In the genomic region with DNA sequence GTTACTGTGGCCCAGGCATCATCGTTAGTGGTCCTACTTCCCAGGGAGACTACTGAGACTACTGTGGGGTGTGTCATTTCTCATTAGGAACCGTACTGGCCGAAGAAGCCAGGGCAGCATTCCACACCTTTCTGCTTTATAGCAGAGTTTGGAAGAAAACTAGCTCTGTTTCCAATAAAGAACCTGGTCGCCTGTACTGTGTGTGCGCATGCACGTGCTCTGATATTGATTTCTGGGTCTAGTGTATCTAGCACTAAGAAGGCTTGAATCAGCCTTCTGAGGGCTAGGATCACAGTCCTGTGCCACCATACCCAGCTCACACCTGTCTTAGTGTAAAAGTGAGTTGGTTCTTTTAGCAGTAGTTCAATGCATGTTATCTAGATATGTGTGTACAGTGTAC, we compare ENCODE assay signal across 8 mouse cellular contexts. TPM values are rescaled to one million over a fixed set of nuclear protein-coding genes. Genes with fewer than 3 reads are reported as not detected.
A peak's percentile ranks its signal among the peaks of the same experiment; 100 is the strongest.
DNase-seq lines count a peak whose midpoint lies in the region; ATAC-seq and TF ChIP-seq lines count a peak whose summit lies in the region.
"Had no signal": no experiment of that assay in that cellular context is flagged by ENCODE, and none has a peak within 500 bp of the region (broad histone marks: within the 10 kb centered on the region; RNA-seq: fewer than 3 reads in every experiment).

No protein-coding gene starts in this region.

- WGBS in lung, postnatal 0 days, result 61% methylated on average over 6 of the region's 6 CpGs
- 63% methylated on average over 6 of the region's 6 CpGs for WGBS in forebrain, embryonic 15.5 days
- 72% methylated on average over 6 of the region's 6 CpGs for WGBS in liver, embryonic 11.5 days
- WGBS in stomach, postnatal 0 days, result 45% methylated on average over 6 of the region's 6 CpGs

- DNase-seq in lung, postnatal 0 days (ENCODE audit: low spot score), result no peak
- no peak for DNase-seq in lung, postnatal 36 days
- no peak for DNase-seq in liver, embryonic 11.5 days (ENCODE audit: low spot score)
- DNase-seq in stomach, postnatal 0 days (ENCODE audit: low spot score), result peak; percentile 14
- DNase-seq in right cerebral cortex, postnatal 4 days, result no peak
- DNase-seq in urinary bladder, adult 18-20 months (ENCODE audit: low spot score in 2 of 2), result no peak
- DNase-seq: adrenal gland, postnatal 25 days had no signal

- H3K27me3 ChIP-seq in lung, postnatal 0 days (replicated peaks; ENCODE audit: insufficient read depth, low read length), result no peaks in the 10 kb centered on the region
- no peaks in the 10 kb centered on the region for H3K27me3 ChIP-seq in forebrain, embryonic 15.5 days
- no peaks in the 10 kb centered on the region for H3K27me3 ChIP-seq in liver, embryonic 11.5 days (replicated peaks; ENCODE audit: control insufficient read depth, insufficient read depth, low read length)
- H3K27me3 ChIP-seq in stomach, postnatal 0 days (ENCODE audit: control insufficient read depth, insufficient read depth, low read length), result no peaks in the 10 kb centered on the region

- H3K27ac ChIP-seq in lung, postnatal 0 days (ENCODE audit: low read length), result no peak overlapping the region
- no peak overlapping the region for H3K27ac ChIP-seq in forebrain, embryonic 15.5 days (replicated peaks)
- no peak overlapping the region for H3K27ac ChIP-seq in liver, embryonic 11.5 days (ENCODE audit: low read depth, low read length)
- H3K27ac ChIP-seq in stomach, postnatal 0 days (replicated peaks), result no peak overlapping the region

- TF ChIP-seq CTCF in lung, postnatal 0 days (IDR thresholded peaks at IDR 0.05), result no peak
- TF ChIP-seq CTCF in stomach, postnatal 0 days (IDR thresholded peaks at IDR 0.05; ENCODE audit: low read depth), result no peak

- H3K36me3 ChIP-seq in lung, postnatal 0 days (ENCODE audit: insufficient read depth, low read length), result peaks cover 19% of the 10 kb centered on the region; the same call in 1 of the 2 replicates
- H3K36me3 ChIP-seq in forebrain, embryonic 15.5 days, result peaks cover 37% of the 10 kb centered on the region
- H3K36me3 ChIP-seq in liver, embryonic 11.5 days (ENCODE audit: control insufficient read depth, insufficient read depth, low read length), result peaks cover 29% of the 10 kb centered on the region
- H3K36me3 ChIP-seq in stomach, postnatal 0 days (ENCODE audit: control insufficient read depth, insufficient read depth, low read length), result peaks cover 17% of the 10 kb centered on the region

- no peak for TF ChIP-seq EP300 in lung, postnatal 0 days (IDR thresholded peaks at IDR 0.05)
- TF ChIP-seq EP300 in stomach, postnatal 0 days (optimal IDR thresholded peaks at IDR 0.05), result no peak

- peak overlapping the region; percentile 89; the same call in 1 of the 2 replicates for H3K4me3 ChIP-seq in lung, postnatal 0 days (ENCODE audit: low read depth, low read length)
- H3K4me3 ChIP-seq in forebrain, embryonic 15.5 days, result peak overlapping the region; percentile 68
- H3K4me3 ChIP-seq in liver, embryonic 11.5 days (ENCODE audit: low read depth, low read length), result peak overlapping the region; percentile 74
- H3K4me3 ChIP-seq in stomach, postnatal 0 days (ENCODE audit: low read depth, low read length), result peak overlapping the region; percentile 91

- H3K4me1 ChIP-seq in lung, postnatal 0 days (ENCODE audit: insufficient read depth, low read depth, low read length), result peaks cover 6% of the 10 kb centered on the region
- peaks cover 25% of the 10 kb centered on the region for H3K4me1 ChIP-seq in forebrain, embryonic 15.5 days
- H3K4me1 ChIP-seq in liver, embryonic 11.5 days (replicated peaks; ENCODE audit: control insufficient read depth, insufficient read depth, low read length), result peaks cover 17% of the 10 kb centered on the region
- 0 out of 2 replicates have a peak, but pooled peaks cover 3% of the 10 kb centered on the region for H3K4me1 ChIP-seq in stomach, postnatal 0 days (replicated peaks; ENCODE audit: control insufficient read depth, insufficient read depth)

- peak overlapping the region; percentile 95 for H3K9ac ChIP-seq in lung, postnatal 0 days (replicated peaks; ENCODE audit: low read depth)
- H3K9ac ChIP-seq in forebrain, embryonic 15.5 days (replicated peaks), result peak overlapping the region; percentile 81
- H3K9ac ChIP-seq in liver, embryonic 11.5 days (ENCODE audit: low read depth, low read length), result peak overlapping the region; percentile 73
- H3K9ac ChIP-seq in stomach, postnatal 0 days (ENCODE audit: low read length), result peak overlapping the region; percentile 91

- ATAC-seq in lung, postnatal 0 days, result no peak
- no peak for ATAC-seq in forebrain, embryonic 15.5 days (replicated peaks)
- ATAC-seq in liver, embryonic 11.5 days (replicated peaks; ENCODE audit: low FRiP score), result no peak
- no peak for ATAC-seq in stomach, postnatal 0 days (ENCODE audit: low FRiP score, low TSS enrichment)

- peak overlapping the region; percentile 92 for H3K4me2 ChIP-seq in lung, postnatal 0 days (replicated peaks; ENCODE audit: low read depth, low read length)
- peak overlapping the region; percentile 89 for H3K4me2 ChIP-seq in forebrain, embryonic 15.5 days (replicated peaks)
- peak overlapping the region; percentile 95 for H3K4me2 ChIP-seq in liver, embryonic 11.5 days
- H3K4me2 ChIP-seq in stomach, postnatal 0 days (replicated peaks; ENCODE audit: low read depth), result peak overlapping the region; percentile 91

- H3K9me3 ChIP-seq in lung, postnatal 0 days (ENCODE audit: low read length), result no peaks in the 10 kb centered on the region
- no peaks in the 10 kb centered on the region for H3K9me3 ChIP-seq in forebrain, embryonic 15.5 days
- H3K9me3 ChIP-seq in liver, embryonic 11.5 days (ENCODE audit: control insufficient read depth, low read length), result no peaks in the 10 kb centered on the region
- H3K9me3 ChIP-seq in stomach, postnatal 0 days (ENCODE audit: control insufficient read depth, low read length), result no peaks in the 10 kb centered on the region

RNA-seq across cellular contexts. Expression of a gene that starts 1.1 kb away (rescaled TPM):
- 297 and 329 TPM in 2 replicates for polyA plus RNA-seq in lung, postnatal 0 days (2015; fragmentation: Nextera tagmentation; extraction: Ambion mirVana)
- 368 and 393 TPM in 2 replicates for polyA plus RNA-seq in forebrain, embryonic 15.5 days (2015; fragmentation: Nextera tagmentation; extraction: Ambion mirVana)
- polyA plus RNA-seq in liver, embryonic 11.5 days (2014; fragmentation: Nextera tagmentation; extraction: Ambion mirVana), result 367 and 380 TPM in 2 replicates
- polyA plus RNA-seq in stomach, postnatal 0 days (2015; fragmentation: Nextera tagmentation; extraction: Ambion mirVana), result 351 and 372 TPM in 2 replicates

RNA-seq across cellular contexts. Expression of a gene that starts 12.0 kb away (rescaled TPM):
- 20.7 and 21.0 TPM in 2 replicates for polyA plus RNA-seq in lung, postnatal 0 days (2015; fragmentation: Nextera tagmentation; extraction: Ambion mirVana)
- polyA plus RNA-seq in forebrain, embryonic 15.5 days (2015; fragmentation: Nextera tagmentation; extraction: Ambion mirVana), result 28.2 and 28.6 TPM in 2 replicates
- polyA plus RNA-seq in liver, embryonic 11.5 days (2014; fragmentation: Nextera tagmentation; extraction: Ambion mirVana), result 28.0 and 31.0 TPM in 2 replicates
- 15.9 and 16.0 TPM in 2 replicates for polyA plus RNA-seq in stomach, postnatal 0 days (2015; fragmentation: Nextera tagmentation; extraction: Ambion mirVana)

RNA-seq across cellular contexts. Expression of a gene that starts 15.9 kb away (rescaled TPM):
- 0.31 and 1.2 TPM in 2 replicates for polyA plus RNA-seq in lung, postnatal 0 days (2015; fragmentation: Nextera tagmentation; extraction: Ambion mirVana)
- 4.2 and 5.3 TPM in 2 replicates for polyA plus RNA-seq in forebrain, embryonic 15.5 days (2015; fragmentation: Nextera tagmentation; extraction: Ambion mirVana)
- polyA plus RNA-seq in liver, embryonic 11.5 days (2014; fragmentation: Nextera tagmentation; extraction: Ambion mirVana), result 1.3 and 1.8 TPM in 2 replicates
- polyA plus RNA-seq in stomach, postnatal 0 days (2015; fragmentation: Nextera tagmentation; extraction: Ambion mirVana), result 0.34 and 0.55 TPM in 2 replicates

RNA-seq across cellular contexts. Expression of a gene that starts 16.2 kb away (rescaled TPM):
- polyA plus RNA-seq in lung, postnatal 0 days (2015; fragmentation: Nextera tagmentation; extraction: Ambion mirVana), result 97.7 and 103 TPM in 2 replicates
- polyA plus RNA-seq in forebrain, embryonic 15.5 days (2015; fragmentation: Nextera tagmentation; extraction: Ambion mirVana), result 151 and 158 TPM in 2 replicates
- polyA plus RNA-seq in liver, embryonic 11.5 days (2014; fragmentation: Nextera tagmentation; extraction: Ambion mirVana), result 112 and 116 TPM in 2 replicates
- polyA plus RNA-seq in stomach, postnatal 0 days (2015; fragmentation: Nextera tagmentation; extraction: Ambion mirVana), result 87.0 and 87.5 TPM in 2 replicates

RNA-seq across cellular contexts. Expression of a gene that starts 22.8 kb away (rescaled TPM):
- polyA plus RNA-seq in lung, postnatal 0 days (2015; fragmentation: Nextera tagmentation; extraction: Ambion mirVana), result 0.07 TPM in 1 of 2 replicates, not detected in the other
- 5.5 and 5.9 TPM in 2 replicates for polyA plus RNA-seq in forebrain, embryonic 15.5 days (2015; fragmentation: Nextera tagmentation; extraction: Ambion mirVana)
- polyA plus RNA-seq in liver, embryonic 11.5 days (2014; fragmentation: Nextera tagmentation; extraction: Ambion mirVana), result 0.21 TPM in 1 of 2 replicates, not detected in the other
- 0.29 and 0.52 TPM in 2 replicates for polyA plus RNA-seq in stomach, postnatal 0 days (2015; fragmentation: Nextera tagmentation; extraction: Ambion mirVana)
